Mouse (Mus musculus) frontal cortex, postnatal 10 days (tissue): ENCODE data around the gene Olfr1012.
A peak's percentile ranks its signal among the peaks of the same experiment; 100 is the strongest.
"Not testable (repeated sequence)": the region's sequence is repeated elsewhere in the genome, so short reads cannot be mapped to it uniquely, and the experiment has no call there.

ENCODE experiments used
- DNase-seq, 2 experiments: peaks; one replicate each; pipeline ENCODE4 v3.0.0; 2022; ENCODE audit warnings: low spot score in 2 of 2, mixed read lengths in 1 of 2

The Olfr1012 gene

DNA sequence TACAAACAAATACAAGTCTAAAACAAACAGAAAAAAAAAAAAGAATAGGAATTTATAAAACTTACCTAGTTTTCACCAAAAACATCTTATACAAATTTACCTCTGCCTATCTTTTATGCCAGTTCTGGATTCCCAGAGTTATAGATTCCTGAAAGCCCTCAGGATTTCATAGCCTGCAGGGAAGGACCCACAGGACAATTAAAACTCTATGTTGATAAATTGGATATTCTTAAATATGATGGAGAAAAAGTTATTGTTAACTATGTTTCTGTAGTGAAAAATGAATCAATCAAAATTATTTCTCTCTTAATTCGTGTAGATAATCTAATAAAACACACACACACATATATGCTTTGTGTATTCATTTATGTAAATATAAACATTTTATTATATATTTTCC is at the start of gene Olfr1012:
Gene Olfr1012 (minus strand): TSS at position 101 of the 400 bp plus-strand sequence.
- DNase-seq = no peak

DNA sequence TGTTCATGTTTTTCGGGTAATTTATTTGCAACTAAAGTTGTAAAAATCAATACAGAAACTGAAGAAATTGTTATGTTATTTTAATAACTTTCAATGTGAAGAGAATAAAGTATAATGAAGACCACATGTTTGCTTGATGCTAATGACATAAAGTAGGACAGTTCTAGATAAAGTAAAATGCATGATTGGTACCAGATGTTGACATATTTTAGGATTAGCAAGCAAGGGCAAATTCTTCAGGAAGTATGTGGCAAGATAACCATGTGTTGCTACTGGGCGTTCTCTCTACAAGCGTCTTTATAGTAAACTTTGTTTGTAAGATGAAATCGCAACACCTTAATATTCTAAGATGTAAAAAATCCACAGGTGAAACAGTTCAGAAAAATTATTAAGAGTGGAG is 41.9 kb upstream of the Olfr1012 start:
- no peak for DNase-seq

DNA sequence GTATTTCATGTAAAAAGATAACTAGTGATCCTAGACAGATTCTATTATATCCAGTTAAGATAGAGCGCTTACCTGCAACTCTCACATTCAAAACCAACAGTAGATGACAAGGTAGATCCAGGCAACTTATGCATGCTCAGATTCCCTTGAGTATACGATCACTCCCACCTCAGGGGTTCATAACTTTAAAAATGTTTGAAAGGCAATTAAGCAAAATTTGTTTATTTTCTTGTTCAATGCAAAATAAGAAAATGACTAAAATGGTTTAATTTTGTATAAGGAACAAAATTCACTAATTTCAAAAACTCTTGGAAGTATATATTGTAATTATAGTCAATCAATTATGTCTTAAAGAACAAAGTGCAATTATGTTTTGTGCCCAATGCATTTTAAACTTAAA is 39.9 kb upstream of the Olfr1012 start, which contains the start of gene Olfr1016:
Gene Olfr1016 (minus strand): TSS at position 101 of the 400 bp plus-strand sequence.
- DNase-seq = no peak

GRCm38 (mm10) chr2:85792331-85792730 is 29.8 kb upstream of the Olfr1012 start:
- no peak for DNase-seq

DNA sequence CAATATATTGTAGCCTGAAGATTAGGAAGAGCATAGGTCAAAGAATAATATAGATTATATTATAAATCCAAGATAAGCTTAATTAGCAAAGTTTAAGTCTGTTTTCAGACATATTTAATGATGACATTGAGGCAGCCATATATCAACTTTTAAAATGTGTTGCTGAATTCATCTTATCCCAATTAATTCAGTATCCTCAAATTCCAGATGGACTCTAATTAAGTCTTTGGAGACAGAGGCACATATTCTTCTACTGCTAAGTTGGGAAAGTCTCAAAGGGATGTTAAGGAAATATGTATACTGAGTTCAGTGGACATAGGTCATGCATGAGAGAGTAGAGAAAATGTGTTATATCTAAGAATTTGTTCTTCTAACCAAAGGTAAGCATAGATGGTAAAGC is 19.2 kb upstream of the Olfr1012 start, which contains the start of gene Olfr1015:
Gene Olfr1015 (plus strand): TSS at position 301 of the 400 bp plus-strand sequence.
- no peak for DNase-seq

- no peak for DNase-seq
Measured at GRCm38 (mm10) chr2:85772413-85772812, 9.8 kb upstream of the Olfr1012 start, which contains the start of gene Olfr1014. Gene Olfr1014 (plus strand): TSS chr2:85772713.

DNA sequence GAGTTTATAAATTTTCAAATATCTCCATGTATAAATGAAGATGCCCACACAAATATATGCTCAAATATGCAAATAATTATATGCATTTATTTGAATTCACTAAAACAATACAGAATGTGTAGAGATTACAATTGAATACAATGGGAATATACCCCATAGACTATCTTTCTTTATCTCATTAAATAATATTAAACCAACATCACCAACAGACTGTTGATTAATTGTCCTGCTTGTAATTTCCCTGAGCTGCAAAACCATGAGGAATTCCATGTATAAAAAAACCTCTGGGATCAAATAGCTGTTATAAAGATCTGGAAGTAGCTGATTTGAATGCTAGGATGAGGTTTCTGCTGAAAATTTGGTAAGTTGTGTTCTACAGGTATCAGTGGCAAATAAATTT is 4.2 kb upstream of the Olfr1012 start, which contains the start of gene Olfr1013:
Gene Olfr1013 (plus strand): TSS at position 301 of the 400 bp plus-strand sequence.
- no peak for DNase-seq

GRCm38 (mm10) chr2:85753822-85754221 is 8.7 kb downstream of the Olfr1012 start:
- no peak for DNase-seq

DNA sequence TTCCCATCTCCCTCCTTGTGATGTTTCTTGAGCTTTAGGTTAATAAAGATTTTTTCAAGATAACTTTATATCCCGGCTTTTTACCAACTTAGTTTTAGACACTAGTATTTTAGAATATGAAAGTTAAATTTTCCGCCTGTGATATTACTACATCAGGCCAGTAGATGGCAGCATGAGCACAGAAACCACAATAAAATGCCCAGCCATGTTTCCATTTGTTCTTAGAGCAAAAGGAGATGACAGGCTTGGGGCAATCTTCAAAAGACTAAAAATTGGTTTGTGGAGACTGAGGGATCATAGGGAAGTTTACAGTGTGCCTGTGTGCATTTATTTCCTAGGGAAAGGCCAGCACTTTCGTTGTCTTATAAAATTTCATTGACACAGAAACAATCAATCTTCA is 36.8 kb downstream of the Olfr1012 start:
- DNase-seq = peak in 1 of 2 experiments; percentile 13

DNA sequence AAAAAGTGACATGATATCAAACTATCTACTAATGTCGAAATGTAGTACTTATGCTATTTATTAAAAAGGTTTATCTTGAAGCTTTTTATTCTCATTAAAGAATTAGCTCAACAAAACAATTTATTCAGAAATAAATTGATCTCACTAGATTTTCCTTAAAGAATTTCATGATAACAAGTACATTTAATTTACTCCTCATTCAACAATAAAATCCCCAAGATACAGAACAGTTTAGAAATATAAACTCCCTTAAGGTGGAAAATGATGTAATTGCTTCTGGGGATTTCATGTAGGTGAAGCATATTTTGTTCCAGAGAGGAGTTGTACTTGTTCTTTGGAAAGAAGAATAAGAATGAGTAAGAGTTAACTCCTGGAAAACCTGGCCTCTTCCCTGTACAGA is 47.4 kb downstream of the Olfr1012 start, which contains the start of gene Olfr1009:
Gene Olfr1009 (plus strand): TSS at position 301 of the 400 bp plus-strand sequence.
- DNase-seq = no peak

GRCm38 (mm10) chr2:85711159-85711558 is 51.4 kb downstream of the Olfr1012 start:
- DNase-seq = no peak

DNA sequence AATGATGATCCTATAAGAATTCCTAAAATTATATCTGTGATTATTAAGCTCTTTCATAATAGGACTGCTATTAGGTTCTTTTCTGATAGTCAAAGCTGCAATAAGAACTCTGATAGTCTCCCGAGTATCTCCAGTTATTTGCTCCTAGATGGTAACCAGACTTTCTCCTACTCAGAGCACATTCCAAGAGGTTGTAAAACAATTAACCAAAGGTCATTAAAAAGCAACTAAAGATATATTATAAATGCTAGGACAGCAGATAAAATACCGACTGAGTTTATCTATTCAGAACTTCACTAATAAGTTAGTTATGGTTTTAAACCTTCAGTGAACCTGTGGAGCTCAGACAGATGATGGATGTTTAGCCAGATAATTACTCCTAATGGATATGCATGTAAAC is 51.9 kb downstream of the Olfr1012 start:
- DNase-seq = not testable (repeated sequence)
